Mouse (Mus musculus) embryonic facial prominence, embryonic 10.5 days (tissue): ENCODE measurements around the gene Rhox4a2. TPM values are rescaled to one million over a fixed set of nuclear protein-coding genes. Genes with fewer than 3 reads are reported as not detected.
"Not testable (repeated sequence)": the region's sequence is repeated elsewhere in the genome, so short reads cannot be mapped to it uniquely, and the experiment has no call there.

Experiments used
- DNase-seq: peaks from one replicate; pipeline ENCODE4 v3.0.0-alpha.2; 2017; ENCODE audit warnings: low spot score
- H3K27ac ChIP-seq: fragments of 300-500 bp; sonication (generic); replicated peaks from 2 replicates; pipeline ENCODE4 v1.5.1; 2016; ENCODE audit warnings: mild to moderate bottlenecking
- H3K27me3 ChIP-seq: fragments of 300-500 bp; sonication (generic); replicated peaks from 2 replicates; pipeline ENCODE4 v1.6.1; 2016; ENCODE audit warnings: low read depth, mild to moderate bottlenecking; ENCODE audit not compliant: poor library complexity, severe bottlenecking
- H3K36me3 ChIP-seq: fragments of 300-500 bp; sonication (generic); replicated peaks from 2 replicates; pipeline ENCODE4 v1.6.1; 2016; ENCODE audit warnings: mild to moderate bottlenecking, moderate library complexity
- H3K4me1 ChIP-seq: fragments of 300-500 bp; sonication (generic); 2 replicates; pipeline ENCODE4 v1.6.1; 2016
- H3K4me3 ChIP-seq: fragments of 300-500 bp; sonication (generic); 2 replicates; pipeline ENCODE4 v1.5.1; 2016; ENCODE audit warnings: mild to moderate bottlenecking, moderate library complexity
- H3K9me3 ChIP-seq: fragments of 300-500 bp; sonication (generic); 2 replicates; pipeline ENCODE4 v1.6.1; 2016; ENCODE audit warnings: mild to moderate bottlenecking
- WGBS: fragments of 180-500 bp; shearing (Covaris S2); methylation state at CpG from one replicate; pipeline ENCODE4 v1.1.7; 2016; 5-methylcytosine and 5-hydroxymethylcytosine counted together
- polyA plus RNA-seq: library from polyadenylated mRNA; unstranded; fragments of >200 nt; fragmentation: Nextera tagmentation; extraction: Ambion mirVana; gene quantifications from 2 replicates; pipeline ENCODE4 v1.2.1, GENCODE M21; 2016

The Rhox4a2 gene
- 1.9 and 2.0 TPM in 2 replicates for polyA plus RNA-seq

GRCm38 (mm10) chrX:37390548-37390947, at the start of gene Rhox4a2:
Gene Rhox4a2 (plus strand): TSS chrX:37390848.
- H3K9me3 ChIP-seq, H3K36me3 ChIP-seq, H3K4me3 ChIP-seq, H3K4me1 ChIP-seq, DNase-seq, H3K27me3 ChIP-seq, H3K27ac ChIP-seq: not testable (repeated sequence)
- WGBS = 90% methylated on average over 9 of the region's 16 CpGs

- H3K9me3 ChIP-seq, H3K27ac ChIP-seq, H3K27me3 ChIP-seq, H3K4me3 ChIP-seq, DNase-seq, H3K4me1 ChIP-seq, H3K36me3 ChIP-seq: not testable (repeated sequence)
- no CpG with 5 or more reads among the region's 1 CpGs for WGBS
Measured at GRCm38 (mm10) chrX:37379728-37380127, 10.9 kb upstream of the Rhox4a2 start, which contains the start of gene Rhox3a2. Gene Rhox3a2 (plus strand): TSS chrX:37380028.

DNA sequence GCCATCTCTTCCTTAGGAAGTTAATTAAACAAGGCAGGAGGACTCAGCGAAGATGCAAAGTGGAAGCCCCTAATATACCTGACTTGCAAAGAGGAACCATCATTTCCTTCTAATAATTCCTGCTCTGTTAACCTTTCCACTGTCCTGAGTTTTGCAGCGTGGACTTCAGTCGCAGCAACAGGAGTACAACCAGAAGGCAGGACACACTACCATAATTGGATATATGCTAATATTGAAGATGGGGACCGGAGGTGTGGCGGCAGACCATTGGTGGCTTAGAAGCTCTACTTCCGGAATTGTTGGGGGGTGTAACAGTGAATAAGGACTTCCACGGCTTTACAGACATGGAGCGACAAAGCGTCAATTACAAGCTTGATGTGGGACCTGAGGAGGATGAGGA, 21.1 kb downstream of the Rhox4a2 start, which contains the start of gene Rhox2b:
Gene Rhox2b (plus strand): TSS at position 301 of the 400 bp plus-strand sequence.
- not testable (repeated sequence) for DNase-seq
- no CpG with 5 or more reads among the region's 9 CpGs for WGBS

GRCm38 (mm10) chrX:37432194-37432593, 41.5 kb downstream of the Rhox4a2 start, which contains the start of gene Rhox4b:
Gene Rhox4b (plus strand): TSS chrX:37432494.
- not testable (repeated sequence) for H3K36me3 ChIP-seq, H3K27me3 ChIP-seq, H3K27ac ChIP-seq, H3K4me1 ChIP-seq, H3K4me3 ChIP-seq, H3K9me3 ChIP-seq, DNase-seq
- WGBS = 85% methylated on average over 14 of the region's 15 CpGs

More for the DNA sequence above, 21.1 kb downstream of the Rhox4a2 start, which contains the start of gene Rhox2b:
- H3K27me3 ChIP-seq, H3K27ac ChIP-seq, H3K4me1 ChIP-seq, H3K36me3 ChIP-seq, H3K9me3 ChIP-seq, H3K4me3 ChIP-seq: not testable (repeated sequence)

Other genes starting within 250 kb of the Rhox4a2 start
- gene Akap14, start 222.0 kb upstream of the Rhox4a2 start, polyA plus RNA-seq = 0.14 TPM in 1 of 2 replicates, not detected in the other
- gene Ndufa1, start 199.7 kb upstream of the Rhox4a2 start, polyA plus RNA-seq = 365 and 368 TPM in 2 replicates
- 11.3 and 11.8 TPM in 2 replicates for gene Rnf113a1, start 199.6 kb upstream of the Rhox4a2 start, polyA plus RNA-seq
- not detected in 2 replicates for gene Gm9, start 179.8 kb upstream of the Rhox4a2 start, polyA plus RNA-seq
- not detected in 2 replicates for gene Rhox1, start 168.6 kb upstream of the Rhox4a2 start, polyA plus RNA-seq
- gene Rhox2a, start 145.9 kb upstream of the Rhox4a2 start, polyA plus RNA-seq = not detected in 2 replicates
- gene Rhox3a, start 140.9 kb upstream of the Rhox4a2 start, polyA plus RNA-seq = not detected in 2 replicates
- not detected in 2 replicates for gene Rhox4a, start 125.5 kb upstream of the Rhox4a2 start, polyA plus RNA-seq
- not detected in 2 replicates for gene Rhox3a2, start 10.8 kb upstream of the Rhox4a2 start, polyA plus RNA-seq
- gene Rhox2b, start 21.2 kb downstream of the Rhox4a2 start, polyA plus RNA-seq = not detected in 2 replicates
- 0.64 and 0.68 TPM in 2 replicates for gene Rhox4b, start 41.6 kb downstream of the Rhox4a2 start, polyA plus RNA-seq
- 0.48 TPM in 1 of 2 replicates, not detected in the other for gene Rhox2c, start 62.8 kb downstream of the Rhox4a2 start, polyA plus RNA-seq
- not detected in 2 replicates for gene Rhox3c, start 67.7 kb downstream of the Rhox4a2 start, polyA plus RNA-seq
- not detected in 2 replicates for gene Rhox4c, start 89.5 kb downstream of the Rhox4a2 start, polyA plus RNA-seq
- not detected in 2 replicates for gene Rhox2d, start 102.6 kb downstream of the Rhox4a2 start, polyA plus RNA-seq
- not detected in 2 replicates for gene Rhox4d, start 123.5 kb downstream of the Rhox4a2 start, polyA plus RNA-seq
- 0.27 and 0.52 TPM in 2 replicates for gene Rhox2e, start 139.6 kb downstream of the Rhox4a2 start, polyA plus RNA-seq
- gene Rhox3e, start 151.2 kb downstream of the Rhox4a2 start, polyA plus RNA-seq = not detected in 2 replicates
- 0.35 TPM in 1 of 2 replicates, not detected in the other for gene Rhox4e, start 166.6 kb downstream of the Rhox4a2 start, polyA plus RNA-seq
- not detected in 2 replicates for gene Rhox2f, start 180.6 kb downstream of the Rhox4a2 start, polyA plus RNA-seq
- not detected in 2 replicates for gene Rhox3f, start 190.1 kb downstream of the Rhox4a2 start, polyA plus RNA-seq
- not detected in 2 replicates for gene Rhox4f, start 216.9 kb downstream of the Rhox4a2 start, polyA plus RNA-seq
- not detected in 2 replicates for gene Rhox3g, start 237.8 kb downstream of the Rhox4a2 start, polyA plus RNA-seq